Mouse (Mus musculus) heart, postnatal 0 days (tissue): Measurements from ENCODE around the gene Apc2. TPM values are rescaled to one million over a fixed set of nuclear protein-coding genes. Genes with fewer than 3 reads are reported as not detected.

Source experiments
- ATAC-seq: fragments of 200-750 bp; cut with Nextera tagmentation; 2 replicates; pipeline ENCODE4 v1.8.0; 2017; ENCODE audit warnings: low read depth, moderate number of reproducible peaks, moderate library complexity; ENCODE audit not compliant: insufficient read depth
- DNase-seq: peaks from one replicate; pipeline ENCODE4 v3.0.0-alpha.2; 2016; ENCODE audit warnings: low spot score
- H3K27ac ChIP-seq: fragments of 300-500 bp; sonication (generic); 2 replicates; pipeline ENCODE4 v1.5.1; 2014; ENCODE audit warnings: low read depth, mild to moderate bottlenecking
- H3K27me3 ChIP-seq: fragments of 300-500 bp; sonication (generic); 2 replicates; pipeline ENCODE4 v1.6.1; 2014; ENCODE audit warnings: low read length, mixed read lengths; ENCODE audit not compliant: control insufficient read depth, insufficient read depth
- H3K36me3 ChIP-seq: fragments of 300-500 bp; sonication (generic); replicated peaks from 2 replicates; pipeline ENCODE4 v1.6.1; 2014; ENCODE audit warnings: low read length, mixed read lengths; ENCODE audit not compliant: control insufficient read depth, insufficient read depth
- H3K4me1 ChIP-seq: fragments of 300-500 bp; sonication (generic); 2 replicates; pipeline ENCODE4 v1.6.1; 2014; ENCODE audit warnings: antibody characterized with exemption; ENCODE audit not compliant: control insufficient read depth, insufficient read depth
- H3K4me2 ChIP-seq: fragments of 300-500 bp; sonication (generic); 2 replicates; pipeline ENCODE4 v1.6.1; 2014; ENCODE audit warnings: low read depth, mild to moderate bottlenecking, low read length, moderate library complexity
- H3K4me3 ChIP-seq: fragments of 300-500 bp; sonication (generic); 2 replicates; pipeline ENCODE4 v1.5.1; 2014; ENCODE audit warnings: low read depth, low read length
- H3K9ac ChIP-seq: fragments of 300-500 bp; sonication (generic); replicated peaks from 2 replicates; pipeline ENCODE4 v1.6.1; 2014; ENCODE audit warnings: low read depth, low read length, mixed read lengths
- H3K9me3 ChIP-seq: fragments of 300-500 bp; sonication (generic); replicated peaks from 2 replicates; pipeline ENCODE4 v1.6.1; 2016; ENCODE audit warnings: low read length; ENCODE audit not compliant: control insufficient read depth
- CTCF ChIP-seq: IDR thresholded peaks from 2 replicates; pipeline ENCODE4 v1.5.1; 2016; ENCODE audit warnings: antibody characterized with exemption, control low read depth, low read depth
- EP300 ChIP-seq: IDR thresholded peaks from 2 replicates; pipeline ENCODE4 v1.6.1; 2016; ENCODE audit warnings: antibody characterized with exemption, low read depth
- WGBS: fragments of 180-500 bp; shearing (Covaris S2); extraction: QIAGEN DNeasy Blood & Tissue Kit; methylation state at CpG from one replicate; pipeline ENCODE4 v1.1.7; 2014; 5-methylcytosine and 5-hydroxymethylcytosine counted together
- polyA plus RNA-seq: library from polyadenylated mRNA; unstranded; fragments of >200 nt; fragmentation: Nextera tagmentation; extraction: Ambion mirVana; gene quantifications from 2 replicates; pipeline ENCODE4 v1.2.1, GENCODE M21; 2015
- total RNA-seq: library from RNA; depleted of rRNA; stranded (reverse); fragments of >200 nt; gene quantifications from 2 replicates; pipeline ENCODE4 v1.2.3, GENCODE M21; 2014; ENCODE audit warnings: low replicate concordance

Gene Apc2
- total and polyA plus RNA-seq, 2 experiments from 2014 or later = 0.83 to 3.4 TPM

DNA sequence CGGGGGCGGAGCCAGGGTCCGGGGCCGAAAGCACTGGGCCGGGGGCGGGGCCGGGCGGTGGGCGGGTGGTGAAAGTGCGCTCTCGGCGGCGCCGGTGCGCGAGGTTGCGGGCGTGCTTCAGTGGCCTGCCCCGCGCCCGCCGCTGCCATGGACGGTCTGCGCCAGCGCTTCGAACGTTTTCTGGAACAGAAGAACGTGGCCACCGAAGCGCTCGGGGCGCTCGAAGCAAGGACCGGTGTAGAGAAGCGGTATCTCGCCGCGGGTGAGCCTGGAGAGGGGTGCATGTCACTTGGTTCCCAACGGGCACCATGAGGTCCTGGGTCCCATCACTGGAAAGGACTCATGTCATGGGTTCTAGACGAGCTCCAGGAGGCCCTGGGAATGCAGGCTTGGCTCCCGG is 34.3 kb downstream of the Apc2 start:
- Histone ChIP-seq H3K27me3 (peaks cover 37% of the 10 kb centered on the region), H3K9ac (no peak overlapping the region), H3K4me1 (peaks cover 4% of the 10 kb centered on the region; the same call in 1 of the 2 replicates), H3K36me3 (no peaks in the 10 kb centered on the region), H3K4me3 (peak overlapping the region; percentile 33), H3K9me3 (no peaks in the 10 kb centered on the region), H3K4me2 (peak overlapping the region; percentile 62), H3K27ac (no peak overlapping the region)
- DNase-seq = no peak
- no peak for TF ChIP-seq CTCF
- TF ChIP-seq EP300 = no peak
- 2% methylated on average over 41 of the region's 41 CpGs for WGBS
- no peak for ATAC-seq

GRCm38 (mm10) chr10:80330888-80331287 is 35.1 kb downstream of the Apc2 start:
- TF ChIP-seq CTCF = no peak
- TF ChIP-seq EP300 = no peak
- peaks cover 4% of the 10 kb centered on the region; the same call in 1 of the 2 replicates for H3K4me1 ChIP-seq
- H3K27me3 ChIP-seq = peaks cover 37% of the 10 kb centered on the region
- no peak for ATAC-seq
- no peaks in the 10 kb centered on the region for H3K36me3 ChIP-seq
- no peak for DNase-seq
- no peak overlapping the region for H3K4me2 ChIP-seq
- H3K9me3 ChIP-seq = no peaks in the 10 kb centered on the region
- no peak overlapping the region for H3K4me3 ChIP-seq
- WGBS = 48% methylated on average over 2 of the region's 2 CpGs
- no peak overlapping the region for H3K27ac ChIP-seq
- H3K9ac ChIP-seq = no peak overlapping the region

DNA sequence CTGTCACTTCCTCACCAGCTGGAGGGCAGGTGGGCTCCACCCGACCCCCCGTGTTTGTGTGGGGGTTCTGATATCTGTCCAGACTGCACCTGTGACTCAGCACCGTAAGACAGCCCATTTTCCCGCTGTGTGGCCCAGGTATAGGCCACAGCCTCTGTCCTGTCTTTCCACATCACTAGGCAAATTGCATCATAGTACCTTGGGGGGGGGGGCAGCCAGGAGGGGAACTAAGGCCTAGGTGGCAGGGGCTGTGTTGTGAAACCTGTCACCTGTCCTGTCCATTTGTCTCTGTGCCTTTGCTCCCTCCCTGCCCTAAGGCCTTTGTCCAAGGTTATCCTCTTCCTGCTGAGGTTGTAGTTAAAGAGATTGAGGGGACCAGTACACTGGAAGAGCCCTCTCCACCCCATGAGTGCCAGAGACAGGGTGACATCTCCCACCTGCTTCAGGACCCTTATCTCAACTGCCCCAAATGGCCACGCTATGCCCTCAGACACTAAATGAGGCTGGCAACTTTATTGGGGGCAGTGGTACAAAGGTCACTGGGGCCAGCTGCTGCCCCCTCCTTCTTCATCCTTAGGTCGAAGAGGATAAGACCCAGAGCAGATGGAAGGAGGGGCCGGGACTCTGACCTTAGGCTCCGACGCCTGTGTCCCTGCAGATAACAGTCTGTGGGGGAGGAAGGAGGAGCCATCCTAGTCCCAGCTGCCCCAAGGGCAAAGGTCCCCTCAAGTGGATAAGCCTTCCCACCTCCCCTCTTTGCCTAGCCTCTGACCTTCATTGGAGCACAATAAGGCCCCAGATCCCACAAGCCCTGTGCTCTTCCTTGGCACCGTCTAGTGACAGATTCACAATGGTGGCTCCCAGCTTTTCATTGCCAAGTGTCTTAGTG is 36.1 kb downstream of the Apc2 start:
- Histone ChIP-seq H3K27ac (no peak overlapping the region), H3K27me3 (peaks cover 37% of the 10 kb centered on the region), H3K4me3 (no peak overlapping the region), H3K9ac (no peak overlapping the region), H3K9me3 (no peaks in the 10 kb centered on the region), H3K36me3 (no peaks in the 10 kb centered on the region), H3K4me1 (peaks cover 4% of the 10 kb centered on the region; the same call in 1 of the 2 replicates), H3K4me2 (no peak overlapping the region)
- ATAC-seq (no peak), DNase-seq (no peak)
- TF ChIP-seq CTCF = no peak
- TF ChIP-seq EP300 = no peak
- WGBS = 66% methylated on average over 10 of the region's 10 CpGs

- Histone ChIP-seq H3K4me1 (peaks cover 4% of the 10 kb centered on the region; the same call in 1 of the 2 replicates), H3K9ac (no peak overlapping the region), H3K27me3 (peaks cover 37% of the 10 kb centered on the region), H3K4me3 (no peak overlapping the region), H3K9me3 (no peaks in the 10 kb centered on the region), H3K36me3 (no peaks in the 10 kb centered on the region), H3K27ac (no peak overlapping the region), H3K4me2 (no peak overlapping the region)
- TF ChIP-seq EP300 = no peak
- ATAC-seq (no peak), DNase-seq (no peak)
- 85% methylated on average over 5 of the region's 5 CpGs for WGBS
These were observed 36.8 kb downstream of the Apc2 start for GRCm38 (mm10) chr10:80332525-80332989.

DNA sequence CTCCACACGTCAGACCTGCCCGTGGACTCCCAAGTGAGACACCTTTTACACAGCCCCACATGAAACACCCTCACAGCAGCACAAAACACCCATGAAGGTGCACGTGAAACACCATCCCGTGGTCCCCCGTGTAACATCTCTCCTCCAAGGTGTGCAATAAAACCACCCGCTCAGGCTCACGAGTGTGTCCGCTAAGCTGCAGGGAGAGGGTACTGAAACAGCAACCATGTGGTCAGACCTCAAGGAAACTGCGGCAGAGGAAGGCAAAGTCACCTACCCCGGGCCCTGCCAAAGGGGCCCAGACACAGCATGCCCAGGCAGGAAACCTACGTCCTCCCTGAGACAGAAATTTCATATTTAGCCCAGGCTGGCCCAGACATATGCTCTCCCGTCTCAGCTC is 40.5 kb downstream of the Apc2 start:
- TF ChIP-seq EP300 (no peak), CTCF (no peak)
- H3K4me1 ChIP-seq = no peaks in the 10 kb centered on the region
- H3K27ac ChIP-seq = no peak overlapping the region
- WGBS = 86% methylated on average over 12 of the region's 12 CpGs
- ATAC-seq = no peak
- H3K4me2 ChIP-seq = no peak overlapping the region
- no peak overlapping the region for H3K9ac ChIP-seq
- no peaks in the 10 kb centered on the region for H3K9me3 ChIP-seq
- H3K4me3 ChIP-seq = no peak overlapping the region
- no peak for DNase-seq
- H3K27me3 ChIP-seq = peaks cover 41% of the 10 kb centered on the region
- H3K36me3 ChIP-seq = no peaks in the 10 kb centered on the region
